Mouse (Mus musculus): ENCODE results near the gene Gm6871. TPM values are rescaled to one million over a fixed set of nuclear protein-coding genes. Genes with fewer than 3 reads are reported as not detected.

The Gm6871 gene
- not detected for polyA plus RNA-seq (2017; shearing (Covaris generic))

DNA sequence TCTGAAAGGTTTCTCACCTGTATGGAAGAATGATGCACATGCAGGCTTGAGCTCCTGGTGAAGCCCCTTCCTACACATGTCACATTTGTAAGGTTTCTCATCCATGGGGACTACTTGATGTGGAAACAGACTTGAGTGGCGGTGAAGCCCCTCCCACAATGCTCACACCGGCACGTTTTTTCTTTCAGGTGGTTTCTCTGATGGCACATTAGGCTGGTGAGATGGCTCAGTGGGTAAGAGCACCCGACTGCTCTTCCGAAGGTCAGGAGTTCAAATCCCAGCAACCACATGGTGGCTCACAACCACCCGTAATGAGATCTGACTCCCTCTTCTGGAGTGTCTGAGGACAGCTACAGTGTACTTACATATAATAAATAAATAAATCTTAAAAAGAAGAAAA lies at the start of gene Gm6871:
Gm6871 (minus strand) TSS at position 101 of the 400 bp plus-strand sequence.

DNA sequence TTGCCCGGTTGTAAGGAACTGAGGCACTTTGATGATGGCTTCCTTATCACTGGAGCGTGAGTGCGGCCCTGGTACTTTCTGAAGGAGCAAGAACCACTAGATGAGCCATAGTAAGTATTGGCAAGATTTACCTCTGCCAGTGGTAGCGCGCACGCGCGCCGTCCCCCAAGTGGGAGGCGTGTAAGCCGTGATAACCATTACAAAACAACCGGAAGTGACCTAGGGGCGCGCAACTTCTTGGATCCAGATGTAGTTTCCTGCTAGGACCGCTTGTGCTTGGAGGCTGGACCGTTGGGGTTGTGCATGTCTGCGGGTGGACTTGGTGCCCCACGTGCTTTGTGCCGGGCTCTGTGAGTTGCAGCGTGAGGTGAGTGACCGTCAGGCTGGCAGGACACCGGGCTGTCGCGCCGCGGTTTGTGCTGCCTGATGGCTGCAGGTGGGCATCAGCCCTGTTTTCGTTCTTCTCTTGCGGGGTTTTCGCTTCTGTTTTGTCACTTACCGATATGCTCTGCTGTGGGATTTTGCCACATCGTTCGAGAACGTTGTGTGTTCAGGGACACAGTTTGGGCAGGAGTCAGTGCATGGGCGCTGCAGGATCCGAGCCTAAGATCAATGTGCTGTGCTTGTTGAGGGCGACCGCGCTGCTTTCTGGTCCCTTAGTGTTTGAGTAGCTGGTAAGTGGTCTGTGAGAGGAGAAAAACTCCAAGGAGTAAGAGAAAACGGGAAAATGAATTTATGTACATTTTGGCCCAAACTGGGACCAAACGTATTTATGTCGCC lies 25.8 kb upstream of the Gm6871 start, which contains the start of gene 2610021A01Rik:
2610021A01Rik (plus strand) TSS at position 197 of the 780 bp plus-strand sequence.

DNA sequence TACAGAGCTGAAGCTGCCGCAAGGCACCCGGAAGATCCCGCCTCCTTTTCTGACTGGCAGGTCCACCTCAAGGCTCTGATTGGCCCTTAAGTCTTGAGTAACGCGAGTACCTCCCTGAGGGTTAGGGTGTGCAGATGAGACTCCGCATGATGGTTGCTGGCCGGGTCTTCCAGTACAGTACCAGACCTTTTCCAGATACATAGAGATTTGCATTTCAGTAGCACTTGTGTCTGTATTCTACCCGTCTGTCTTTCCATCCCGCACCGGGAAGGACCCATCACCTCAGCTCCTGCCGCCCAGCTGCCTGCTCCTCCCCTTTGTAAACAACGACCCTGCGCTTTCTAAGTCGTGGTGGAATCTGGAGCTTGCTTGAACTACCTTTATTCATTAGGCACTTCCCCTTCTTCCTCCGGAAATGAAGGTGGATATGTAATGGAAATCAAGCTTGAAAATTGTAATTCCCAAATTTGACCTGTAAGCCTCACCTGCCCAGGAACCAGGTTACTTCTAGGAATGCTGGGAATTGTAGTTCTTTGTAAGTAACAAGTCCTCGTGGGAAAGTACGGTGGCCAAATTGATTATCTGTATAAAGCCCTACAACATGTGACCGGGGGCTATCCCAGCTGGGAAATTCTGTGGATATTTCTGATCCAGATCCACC lies 73.9 kb downstream of the Gm6871 start, which contains the start of the genes Gm20449 and AW146154:
Gm20449 (minus strand) TSS at position 29 of the 661 bp plus-strand sequence.
AW146154 (minus strand) TSS at position 502 of the 661 bp plus-strand sequence.

Other genes with a start within 250 kb of the Gm6871 start
- gene AI987944, start 180.3 kb downstream of the Gm6871 start, polyA plus RNA-seq (2017; shearing (Covaris generic)) = 20.1 TPM
- not detected for gene Vmn2r57, start 125.0 kb downstream of the Gm6871 start, polyA plus RNA-seq (2017; shearing (Covaris generic))
- not detected for gene Gm20449, start 74.2 kb downstream of the Gm6871 start, polyA plus RNA-seq (2017; shearing (Covaris generic))
- 4.4 TPM for gene AW146154, start 73.8 kb downstream of the Gm6871 start, polyA plus RNA-seq (2017; shearing (Covaris generic))
- 13.4 TPM for gene 2610021A01Rik, start 25.6 kb upstream of the Gm6871 start, polyA plus RNA-seq (2017; shearing (Covaris generic))
- 10.8 TPM for gene Zfp788, start 59.5 kb upstream of the Gm6871 start, polyA plus RNA-seq (2017; shearing (Covaris generic))